Mouse (Mus musculus) liver, postnatal 0 days (tissue): ENCODE measurements around the gene Rnf24.

Experiments
- CTCF ChIP-seq: sonication (generic); IDR thresholded peaks from 2 replicates; pipeline ENCODE4 v1.5.1; 2016; ENCODE audit warnings: antibody characterized with exemption, low read depth
- EP300 ChIP-seq: IDR thresholded peaks from 2 replicates; pipeline ENCODE4 v1.6.1; 2016; ENCODE audit warnings: antibody characterized with exemption, low read depth, mild to moderate bottlenecking

GRCm38 (mm10) chr2:131353564-131353915, 848 bp upstream of the Rnf24 start:
- TF ChIP-seq CTCF, result no peak
- no peak for TF ChIP-seq EP300
